8 mouse cellular contexts compared by ENCODE assay signal in genomic region chr10:127569450-127569849, GRCm38 (mm10). TPM values are rescaled to one million over a fixed set of nuclear protein-coding genes. Genes with fewer than 3 reads are reported as not detected.
DNase-seq lines count a peak whose midpoint lies in the region; ATAC-seq and TF ChIP-seq lines count a peak whose summit lies in the region.
"Had no signal": no experiment of that assay in that cellular context is flagged by ENCODE, and none has a peak within 500 bp of the region (broad histone marks: within the 10 kb centered on the region; RNA-seq: fewer than 3 reads in every experiment).

No protein-coding gene starts in this region.

- no peak overlapping the region for H3K4me2 ChIP-seq in embryonic facial prominence, embryonic 11.5 days (ENCODE audit: low read depth, low read length)
- no peak overlapping the region for H3K4me2 ChIP-seq in lung, postnatal 0 days (replicated peaks; ENCODE audit: low read depth, low read length)

- TF ChIP-seq POLR2A in MEL (IDR thresholded peaks at IDR 0.05; ENCODE audit: control insufficient read depth in 1 of 2, insufficient read depth in 1 of 2, low read depth in 1 of 2, low read length in 2 of 2, poor library complexity in 1 of 2): no peak

- DNase-seq in MEL (ENCODE audit: low read depth, low spot score): peak; percentile 84
- peak; percentile 55 for DNase-seq in adrenal gland, postnatal 25 days
- DNase-seq in embryonic facial prominence, embryonic 11.5 days (ENCODE audit: low spot score): peak; percentile 92
- peak; percentile 84 to 91 for DNase-seq in heart, postnatal 10 days
- DNase-seq in layer of hippocampus, adult 11-12 months (ENCODE audit: low spot score): peak; percentile 87
- DNase-seq in lung, postnatal 0 days (ENCODE audit: low spot score): peak; percentile 86
- peak; percentile 72 to 84 for DNase-seq in right cerebral cortex, postnatal 10 days (ENCODE audit: low spot score in 2 of 2)

- no peak overlapping the region for H3K9ac ChIP-seq in MEL (ENCODE audit: control insufficient read depth, low read depth, low read length, poor library complexity, severe bottlenecking)
- H3K9ac ChIP-seq in embryonic facial prominence, embryonic 11.5 days (replicated peaks; ENCODE audit: low read length): no peak overlapping the region
- no peak overlapping the region for H3K9ac ChIP-seq in lung, postnatal 0 days (replicated peaks; ENCODE audit: low read depth)

- H3K9me3 ChIP-seq in MEL (replicated peaks; ENCODE audit: insufficient read depth, low read length): no peaks in the 10 kb centered on the region
- H3K9me3 ChIP-seq in embryonic facial prominence, embryonic 11.5 days (replicated peaks; ENCODE audit: control insufficient read depth, low read length): no peaks in the 10 kb centered on the region
- H3K9me3 ChIP-seq in lung, postnatal 0 days (ENCODE audit: low read length): no peaks in the 10 kb centered on the region

- WGBS in embryonic facial prominence, embryonic 11.5 days: 29% methylated on average over 3 of the region's 3 CpGs
- 19% methylated on average over 3 of the region's 3 CpGs for WGBS in lung, postnatal 0 days

- intact Hi-C loops in heart, postnatal 10 days (cut with DNase I): loop anchor here (1.0 to 10.0 kb wide), 4 partner anchors 53 to 365 kb away; no protein-coding TSS in a partner anchor

- no peak overlapping the region for H3K27ac ChIP-seq in MEL (ENCODE audit: control insufficient read depth, low read depth, low read length)
- H3K27ac ChIP-seq in embryonic facial prominence, embryonic 11.5 days (replicated peaks; ENCODE audit: low read depth, low read length): no peak overlapping the region
- H3K27ac ChIP-seq in lung, postnatal 0 days (ENCODE audit: low read length): peak overlapping the region; percentile 15; the same call in 1 of the 2 replicates
- H3K27ac ChIP-seq: macrophage had no signal

- no peak overlapping the region for H3K4me3 ChIP-seq in MEL (ENCODE audit: control insufficient read depth in 1 of 2, insufficient read depth in 1 of 2, low read depth in 2 of 2, low read length in 2 of 2)
- no peak overlapping the region for H3K4me3 ChIP-seq in embryonic facial prominence, embryonic 11.5 days (ENCODE audit: low read depth, low read length)
- H3K4me3 ChIP-seq in lung, postnatal 0 days (ENCODE audit: low read depth, low read length): no peak overlapping the region

- H3K4me1 ChIP-seq in MEL (ENCODE audit: control insufficient read depth in 1 of 2, insufficient read depth in 2 of 2, low read length in 2 of 2): peaks cover 0 to 8% of the 10 kb centered on the region in 2 experiments; a peak in 2 of 4 replicates
- H3K4me1 ChIP-seq in embryonic facial prominence, embryonic 11.5 days (ENCODE audit: control insufficient read depth, insufficient read depth, low read length): no peaks in the 10 kb centered on the region
- H3K4me1 ChIP-seq in lung, postnatal 0 days (ENCODE audit: insufficient read depth, low read depth, low read length): no peaks in the 10 kb centered on the region

- TF ChIP-seq EP300 in MEL (IDR thresholded peaks at IDR 0.05; ENCODE audit: low read depth in 1 of 2, low read length in 2 of 2): no peak
- TF ChIP-seq EP300 in lung, postnatal 0 days (IDR thresholded peaks at IDR 0.05): no peak

- no peaks in the 10 kb centered on the region for H3K79me2 ChIP-seq in MEL (ENCODE audit: control insufficient read depth, insufficient read depth, low read length, poor library complexity)

- no peak for ATAC-seq in embryonic facial prominence, embryonic 11.5 days (replicated peaks; ENCODE audit: insufficient number of reproducible peaks, low FRiP score, low TSS enrichment, low read depth)
- peak; percentile 52 for ATAC-seq in lung, postnatal 0 days

- peak; percentile 80 to 96 (median 81) for TF ChIP-seq CTCF in MEL (IDR thresholded peaks at IDR 0.05 in 2 of 3, conservative IDR thresholded peaks at IDR 0.05 in 1 of 3; ENCODE audit: control insufficient read depth in 1 of 3, insufficient read depth in 1 of 3, low read depth in 2 of 3, low read length in 3 of 3, poor library complexity in 1 of 3, severe bottlenecking in 1 of 3)
- peak; percentile 87 for TF ChIP-seq CTCF in lung, postnatal 0 days (IDR thresholded peaks at IDR 0.05)

- H3K27me3 ChIP-seq in MEL (ENCODE audit: control insufficient read depth in 1 of 2, insufficient read depth in 2 of 2, low read length in 2 of 2): peaks cover 0 to 2% of the 10 kb centered on the region in 2 experiments; a peak in 1 of 4 replicates
- no peaks in the 10 kb centered on the region for H3K27me3 ChIP-seq in embryonic facial prominence, embryonic 11.5 days (ENCODE audit: control insufficient read depth, insufficient read depth, low read length)
- H3K27me3 ChIP-seq in lung, postnatal 0 days (replicated peaks; ENCODE audit: insufficient read depth, low read length): no peaks in the 10 kb centered on the region

- TF ChIP-seq RAD21 in MEL (IDR thresholded peaks at IDR 0.05; ENCODE audit: low read depth, low read length): peak; percentile 94

- peaks cover 0 to 5% of the 10 kb centered on the region in 2 experiments; a peak in 1 of 4 replicates for H3K36me3 ChIP-seq in MEL (ENCODE audit: control insufficient read depth in 1 of 2, insufficient read depth in 2 of 2, low read length in 2 of 2)
- peaks cover 19% of the 10 kb centered on the region for H3K36me3 ChIP-seq in embryonic facial prominence, embryonic 11.5 days (replicated peaks; ENCODE audit: control insufficient read depth, insufficient read depth, low read depth, low read length)
- H3K36me3 ChIP-seq in lung, postnatal 0 days (ENCODE audit: insufficient read depth, low read length): peaks cover 4% of the 10 kb centered on the region; the same call in 1 of the 2 replicates

TF ChIP-seq in MEL, 35 proteins besides CTCF, POLR2A, EP300 and RAD21:
- TF ChIP-seq USF2 (IDR thresholded peaks at IDR 0.05; ENCODE audit: borderline replicate concordance in 1 of 2, insufficient read depth in 1 of 2, low read depth in 1 of 2, low read length in 2 of 2) (no peak), SMC3 (IDR thresholded peaks at IDR 0.05; ENCODE audit: low read depth, low read length) (peak; percentile 88), TAL1 (IDR thresholded peaks at IDR 0.05; ENCODE audit: low read length) (no peak), ZC3H11A (IDR thresholded peaks at IDR 0.05; ENCODE audit: low read depth, low read length) (peak; percentile 76)

RNA-seq across cellular contexts. Expression of gene Nxph4, which starts 35.1 kb away (rescaled TPM):
- total RNA-seq in MEL (2012; rRNA removed): not detected in 2 replicates
- under 1 TPM in 1 of 2 experiments, not detected in 1; 0.24 TPM for polyA plus RNA-seq in MEL (2012; ENCODE audit: insufficient read depth in 1 of 2, insufficient read length in 2 of 2, low read depth in 1 of 2, low replicate concordance in 2 of 2, missing spikeins in 1 of 2)
- 8.3 and 10.0 TPM in 2 replicates for total RNA-seq in adrenal gland, postnatal 25 days (2021)
- polyA plus RNA-seq in embryonic facial prominence, embryonic 11.5 days (2014; fragmentation: Nextera tagmentation; extraction: Ambion mirVana): 4.4 and 6.9 TPM in 2 replicates
- 1 to 10 TPM; 1.3 to 1.8 TPM for total RNA-seq in heart, postnatal 10 days (2021)
- 0.44 and 0.60 TPM in 2 replicates for polyA plus RNA-seq in lung, postnatal 0 days (2015; fragmentation: Nextera tagmentation; extraction: Ambion mirVana)
- polyA plus RNA-seq: macrophage had no signal

RNA-seq across cellular contexts. Expression of gene Shmt2, which starts 47.2 kb away (rescaled TPM):
- total RNA-seq in MEL (2012; rRNA removed): 242 and 383 TPM in 2 replicates
- 100 to 1,000 TPM; 263 to 582 TPM for polyA plus RNA-seq in MEL (2012; ENCODE audit: insufficient read depth in 1 of 2, insufficient read length in 2 of 2, low read depth in 1 of 2, low replicate concordance in 2 of 2, missing spikeins in 1 of 2)
- total RNA-seq in adrenal gland, postnatal 25 days (2021): 56.3 and 61.1 TPM in 2 replicates
- polyA plus RNA-seq in embryonic facial prominence, embryonic 11.5 days (2014; fragmentation: Nextera tagmentation; extraction: Ambion mirVana): 68.7 and 73.5 TPM in 2 replicates
- total RNA-seq in heart, postnatal 10 days (2021): 10 to 100 TPM; 41.3 to 41.7 TPM
- polyA plus RNA-seq in lung, postnatal 0 days (2015; fragmentation: Nextera tagmentation; extraction: Ambion mirVana): 27.1 and 31.0 TPM in 2 replicates

RNA-seq across cellular contexts. Expression of gene Lrp1, which starts 51.5 kb away (rescaled TPM):
- 0.33 and 0.42 TPM in 2 replicates for total RNA-seq in MEL (2012; rRNA removed)
- under 1 TPM in 1 of 2 experiments, not detected in 1; 0.39 TPM for polyA plus RNA-seq in MEL (2012; ENCODE audit: insufficient read depth in 1 of 2, insufficient read length in 2 of 2, low read depth in 1 of 2, low replicate concordance in 2 of 2, missing spikeins in 1 of 2)
- total RNA-seq in adrenal gland, postnatal 25 days (2021): 196 and 254 TPM in 2 replicates
- polyA plus RNA-seq in embryonic facial prominence, embryonic 11.5 days (2014; fragmentation: Nextera tagmentation; extraction: Ambion mirVana): 55.5 and 59.0 TPM in 2 replicates
- total RNA-seq in heart, postnatal 10 days (2021): 10 to 100 TPM; 95.8 to 96.3 TPM
- polyA plus RNA-seq in lung, postnatal 0 days (2015; fragmentation: Nextera tagmentation; extraction: Ambion mirVana): 71.0 and 75.4 TPM in 2 replicates

RNA-seq across cellular contexts. Expression of gene Ndufa4l2, which starts 54.7 kb away (rescaled TPM):
- total RNA-seq in MEL (2012; rRNA removed): 21.8 and 28.6 TPM in 2 replicates
- 10 to 100 TPM in 1 of 2 experiments, not detected in 1; 26.6 TPM for polyA plus RNA-seq in MEL (2012; ENCODE audit: insufficient read depth in 1 of 2, insufficient read length in 2 of 2, low read depth in 1 of 2, low replicate concordance in 2 of 2, missing spikeins in 1 of 2)
- 43.2 and 50.0 TPM in 2 replicates for total RNA-seq in adrenal gland, postnatal 25 days (2021)
- polyA plus RNA-seq in embryonic facial prominence, embryonic 11.5 days (2014; fragmentation: Nextera tagmentation; extraction: Ambion mirVana): 2.1 and 2.8 TPM in 2 replicates
- total RNA-seq in heart, postnatal 10 days (2021): 10 to 100 TPM; 44.5 to 54.0 TPM
- 132 and 149 TPM in 2 replicates for polyA plus RNA-seq in lung, postnatal 0 days (2015; fragmentation: Nextera tagmentation; extraction: Ambion mirVana)
- polyA plus RNA-seq: macrophage had no signal

Comparison
In these comparisons a context has a peak if more than half of its experiments do, and no peak if none do; other contexts are left out.
1. RNA of gene Lrp1, which starts 51.5 kb away (total RNA-seq): 196 to 254 TPM in adrenal gland, postnatal 25 days and 95.8 to 96.3 TPM in heart, postnatal 10 days; 0.33 to 0.42 TPM in MEL; every median in the first group is over 10 times any median in the second.
2. Peak in every context shown above with its lines, with median percentiles within 50 percentile points of each other: DNase-seq.